Mouse (Mus musculus): Measurements from ENCODE around the gene Fzd4.

DNA sequence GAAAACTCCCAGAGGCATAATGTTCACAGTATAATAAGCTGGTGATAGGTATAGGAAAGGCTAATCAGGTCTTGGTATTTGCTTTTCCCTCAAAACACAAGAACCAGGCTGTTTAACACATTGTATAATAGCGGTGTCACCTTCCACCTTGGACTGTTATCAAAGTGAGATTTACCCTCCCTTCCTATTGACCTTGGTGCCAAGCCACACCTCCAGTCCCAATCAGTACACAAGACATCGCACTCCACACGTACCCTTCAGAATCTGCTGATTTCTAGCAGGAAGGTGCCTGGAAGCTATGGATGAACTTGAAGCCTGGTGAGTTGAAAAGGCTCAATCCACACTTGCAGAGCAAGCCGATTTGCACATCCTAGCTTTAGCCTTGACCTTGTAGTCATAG, 12.3 kb upstream of the Fzd4 start:
- no peak for TF ChIP-seq CTCF (IDR thresholded peaks at IDR 0.05; ENCODE audit: borderline replicate concordance, control insufficient read depth, extremely low read depth, insufficient read depth, low read length, poor library complexity)
- no peak for TF ChIP-seq POLR2A (IDR thresholded peaks at IDR 0.05; ENCODE audit: control insufficient read depth, extremely low read depth, insufficient read depth, low read length, poor library complexity)

Measured in thymus, adult 2 months (tissue).